12 mouse cellular contexts compared by ENCODE assay signal in genomic region chr7:138668337-138668736, GRCm38 (mm10).
A peak's percentile ranks its signal among the peaks of the same experiment; 100 is the strongest.
DNase-seq lines count a peak whose midpoint lies in the region; ATAC-seq and TF ChIP-seq lines count a peak whose summit lies in the region.
"Had no signal": no experiment of that assay in that cellular context is flagged by ENCODE, and none has a peak within 500 bp of the region (broad histone marks: within the 10 kb centered on the region; RNA-seq: fewer than 3 reads in every experiment).

No protein-coding gene starts in this region.

- no peak overlapping the region for H3K4me3 ChIP-seq in layer of hippocampus, adult 2 months
- H3K4me3 ChIP-seq in embryonic facial prominence, embryonic 10.5 days: no peak overlapping the region
- no peak overlapping the region for H3K4me3 ChIP-seq in hindbrain, postnatal 0 days (ENCODE audit: low read length)
- H3K4me3 ChIP-seq: liver, embryonic 15.5 days; neural tube, embryonic 13.5 days had no signal

- peaks cover 23% of the 10 kb centered on the region for H3K4me1 ChIP-seq in embryonic facial prominence, embryonic 10.5 days
- H3K4me1 ChIP-seq in hindbrain, postnatal 0 days (ENCODE audit: insufficient read depth, low read length): no peaks in the 10 kb centered on the region; the same call in 1 of the 2 replicates
- H3K4me1 ChIP-seq: liver, embryonic 15.5 days had no signal

- WGBS in embryonic facial prominence, embryonic 10.5 days: 26% methylated on average over 4 of the region's 4 CpGs
- WGBS in hindbrain, postnatal 0 days: 25% methylated on average over 4 of the region's 4 CpGs

- H3K36me3 ChIP-seq in embryonic facial prominence, embryonic 10.5 days (replicated peaks): no peaks in the 10 kb centered on the region
- no peaks in the 10 kb centered on the region for H3K36me3 ChIP-seq in hindbrain, postnatal 0 days (ENCODE audit: insufficient read depth, low read length)
- H3K36me3 ChIP-seq: liver, embryonic 15.5 days; neural tube, embryonic 13.5 days had no signal

- TF ChIP-seq CTCF in layer of hippocampus, adult 2 months (conservative IDR thresholded peaks at IDR 0.05): no peak
- TF ChIP-seq CTCF in hindbrain, postnatal 0 days (IDR thresholded peaks at IDR 0.05; ENCODE audit: low read depth): no peak

- no peak overlapping the region for H3K27ac ChIP-seq in layer of hippocampus, adult 2 months
- H3K27ac ChIP-seq in embryonic facial prominence, embryonic 10.5 days (replicated peaks): no peak overlapping the region
- H3K27ac ChIP-seq in hindbrain, postnatal 0 days: no peak overlapping the region
- H3K27ac ChIP-seq: liver, embryonic 15.5 days; neural tube, embryonic 13.5 days had no signal

- DNase-seq in layer of hippocampus, adult 8-10 months (ENCODE audit: low spot score in 2 of 2): peak; percentile 21 to 29
- DNase-seq in layer of hippocampus, adult 2 months (ENCODE audit: low spot score in 2 of 2): no peak
- DNase-seq in MN1 (ENCODE audit: low spot score) (peak; percentile 70), liver (no peak)
- peak; percentile 15 for DNase-seq in embryonic facial prominence, embryonic 10.5 days (ENCODE audit: low spot score)
- DNase-seq in hindbrain, postnatal 0 days (ENCODE audit: low spot score): peak; percentile 43
- DNase-seq in spleen, postnatal 14 days (ENCODE audit: low spot score in 2 of 2): no peak
- DNase-seq: embryo, embryonic 11 days; heart, postnatal 4 days; thymus, adult 2 months had no signal

- H3K27me3 ChIP-seq in embryonic facial prominence, embryonic 10.5 days (replicated peaks; ENCODE audit: low read depth, poor library complexity, severe bottlenecking): no peaks in the 10 kb centered on the region
- no peaks in the 10 kb centered on the region for H3K27me3 ChIP-seq in hindbrain, postnatal 0 days (ENCODE audit: insufficient read depth, low read length)
- H3K27me3 ChIP-seq: liver, embryonic 15.5 days; neural tube, embryonic 13.5 days had no signal

- peak; percentile 53 for ATAC-seq in hindbrain, postnatal 0 days

- no peak overlapping the region for H3K9ac ChIP-seq in hindbrain, postnatal 0 days (replicated peaks; ENCODE audit: low read length)
- H3K9ac ChIP-seq: liver, embryonic 15.5 days; neural tube, embryonic 13.5 days had no signal

- no peak overlapping the region for H3K4me2 ChIP-seq in hindbrain, postnatal 0 days (ENCODE audit: low read depth, low read length)
- H3K4me2 ChIP-seq: liver, embryonic 15.5 days; neural tube, embryonic 13.5 days had no signal

- H3K9me3 ChIP-seq in embryonic facial prominence, embryonic 10.5 days: no peaks in the 10 kb centered on the region
- no peaks in the 10 kb centered on the region for H3K9me3 ChIP-seq in hindbrain, postnatal 0 days (ENCODE audit: low read length)
- H3K9me3 ChIP-seq: liver, embryonic 15.5 days; neural tube, embryonic 13.5 days had no signal

Comparison
In these comparisons a context has a peak if more than half of its experiments do, and no peak if none do; other contexts are left out.
1. DNase-seq: peak in layer of hippocampus, adult 8-10 months (2 of 2), MN1 (single experiment), embryonic facial prominence, embryonic 10.5 days (single experiment) and hindbrain, postnatal 0 days (single experiment); none in layer of hippocampus, adult 2 months (0 of 2), liver (single experiment) and spleen, postnatal 14 days (0 of 2).